In the genomic region with DNA sequence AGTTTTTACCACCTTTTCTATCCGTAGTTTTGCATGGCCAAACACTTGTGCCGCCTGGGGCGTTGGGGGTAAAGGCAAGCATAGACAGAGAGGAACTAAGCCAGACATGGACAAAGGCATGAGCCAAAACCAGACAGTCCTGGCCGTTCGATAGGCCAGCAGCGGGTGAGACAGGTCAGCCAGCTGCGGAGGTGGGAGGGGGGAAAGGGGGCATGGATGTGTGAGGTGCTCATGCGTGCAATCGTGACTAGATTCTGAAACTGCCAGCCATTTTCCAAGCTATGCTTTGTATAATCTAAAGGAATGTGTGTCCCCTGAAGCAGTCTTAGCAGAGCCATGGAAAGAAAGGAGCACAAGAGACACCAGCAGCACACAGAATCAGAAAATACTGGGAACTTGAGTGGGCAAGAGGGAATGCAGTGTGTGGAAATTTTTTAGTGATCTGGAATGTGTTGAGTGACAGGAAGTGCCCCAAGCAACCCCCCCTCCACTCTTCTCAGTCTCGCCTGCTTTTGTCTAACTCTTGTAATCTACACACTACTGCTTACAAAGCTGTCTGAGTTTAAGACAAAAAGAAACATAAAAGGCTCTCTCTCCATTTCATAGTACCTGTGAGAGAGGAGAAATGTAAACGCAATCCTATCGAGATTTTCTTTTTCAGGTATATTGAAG, we compare ENCODE assay signal across 8 mouse cellular contexts.
A peak's percentile ranks its signal among the peaks of the same experiment; 100 is the strongest.
DNase-seq lines count a peak whose midpoint lies in the region; ATAC-seq and TF ChIP-seq lines count a peak whose summit lies in the region.

No protein-coding gene starts in this region.

- H3K4me3 ChIP-seq in embryonic facial prominence, embryonic 14.5 days (ENCODE audit: low read depth, low read length): peak overlapping the region; percentile 50
- peak overlapping the region; percentile 47 for H3K4me3 ChIP-seq in liver, embryonic 11.5 days (ENCODE audit: low read depth, low read length)
- peak overlapping the region; percentile 35 for H3K4me3 ChIP-seq in myocyte
- peak overlapping the region; percentile 54 for H3K4me3 ChIP-seq in stomach, embryonic 15.5 days (replicated peaks)

- peaks cover 43% of the 10 kb centered on the region for H3K79me2 ChIP-seq in myocyte (ENCODE audit: control insufficient read depth, insufficient read depth)

- no peaks in the 10 kb centered on the region for H3K4me1 ChIP-seq in embryonic facial prominence, embryonic 14.5 days (ENCODE audit: control insufficient read depth, insufficient read depth, low read length)
- H3K4me1 ChIP-seq in liver, embryonic 11.5 days (replicated peaks; ENCODE audit: control insufficient read depth, insufficient read depth, low read length): peaks cover 3% of the 10 kb centered on the region
- H3K4me1 ChIP-seq in stomach, embryonic 15.5 days: peaks cover 7% of the 10 kb centered on the region; the same call in 1 of the 2 replicates

- 2% methylated on average over 12 of the region's 12 CpGs for WGBS in embryonic facial prominence, embryonic 14.5 days
- 24% methylated on average over 12 of the region's 12 CpGs for WGBS in liver, embryonic 11.5 days
- under 1% methylated on average over 12 of the region's 12 CpGs for WGBS in stomach, embryonic 15.5 days

- DNase-seq in 3T3-L1 (ENCODE audit: low read depth, low spot score): peak; percentile 94
- peak; percentile 81 for DNase-seq in adrenal gland, postnatal 14 days
- DNase-seq in embryonic facial prominence, embryonic 14.5 days (ENCODE audit: low spot score): peak; percentile 86
- DNase-seq in heart, adult 9 months (ENCODE audit: low spot score in 2 of 2): peak; percentile 60 to 72
- peak; percentile 60 to 64 for DNase-seq in kidney, adult 8-10 months
- peak; percentile 65 for DNase-seq in liver, embryonic 11.5 days (ENCODE audit: low spot score)

- peak overlapping the region; percentile 77 for H3K4me2 ChIP-seq in embryonic facial prominence, embryonic 14.5 days (ENCODE audit: low read depth, low read length)
- H3K4me2 ChIP-seq in liver, embryonic 11.5 days: peak overlapping the region; percentile 60
- peak overlapping the region; percentile 83 for H3K4me2 ChIP-seq in myocyte (ENCODE audit: low read depth)
- peak overlapping the region; percentile 65 for H3K4me2 ChIP-seq in stomach, embryonic 15.5 days

- ATAC-seq in embryonic facial prominence, embryonic 14.5 days (ENCODE audit: low read depth): peak; percentile 83
- peak; percentile 78 for ATAC-seq in liver, embryonic 11.5 days (replicated peaks; ENCODE audit: low FRiP score)
- ATAC-seq in stomach, embryonic 15.5 days (ENCODE audit: insufficient read depth, low FRiP score, low read depth): peak; percentile 61

- peak overlapping the region; percentile 89 for H3ac ChIP-seq in myocyte (ENCODE audit: control insufficient read depth, insufficient read length)

- H3K27ac ChIP-seq in embryonic facial prominence, embryonic 14.5 days (replicated peaks; ENCODE audit: low read depth, low read length): peak overlapping the region; percentile 96
- peak overlapping the region; percentile 58 for H3K27ac ChIP-seq in liver, embryonic 11.5 days (ENCODE audit: low read depth, low read length)
- H3K27ac ChIP-seq in stomach, embryonic 15.5 days: peak overlapping the region; percentile 91

- H3K27me3 ChIP-seq in embryonic facial prominence, embryonic 14.5 days (replicated peaks; ENCODE audit: control insufficient read depth, insufficient read depth, low read length): no peaks in the 10 kb centered on the region
- H3K27me3 ChIP-seq in liver, embryonic 11.5 days (replicated peaks; ENCODE audit: control insufficient read depth, insufficient read depth, low read length): no peaks in the 10 kb centered on the region
- H3K27me3 ChIP-seq in myocyte (ENCODE audit: control insufficient read depth, insufficient read depth, insufficient read length): no peaks in the 10 kb centered on the region
- no peaks in the 10 kb centered on the region for H3K27me3 ChIP-seq in stomach, embryonic 15.5 days (replicated peaks)

- peak overlapping the region; percentile 76 for H3K9ac ChIP-seq in embryonic facial prominence, embryonic 14.5 days (ENCODE audit: low read depth, low read length)
- peak overlapping the region; percentile 49 for H3K9ac ChIP-seq in liver, embryonic 11.5 days (ENCODE audit: low read depth, low read length)
- peak overlapping the region; percentile 35 for H3K9ac ChIP-seq in stomach, embryonic 15.5 days

- TF ChIP-seq POLR2A in myocyte (IDR thresholded peaks at IDR 0.05; ENCODE audit: insufficient read length, low read depth): peak; percentile 55

- H3K9me3 ChIP-seq in embryonic facial prominence, embryonic 14.5 days (ENCODE audit: control insufficient read depth, low read length): no peaks in the 10 kb centered on the region
- no peaks in the 10 kb centered on the region for H3K9me3 ChIP-seq in liver, embryonic 11.5 days (ENCODE audit: control insufficient read depth, low read length)
- H3K9me3 ChIP-seq in stomach, embryonic 15.5 days: no peaks in the 10 kb centered on the region

- H3K36me3 ChIP-seq in embryonic facial prominence, embryonic 14.5 days (ENCODE audit: control insufficient read depth, insufficient read depth, low read length): no peaks in the 10 kb centered on the region
- H3K36me3 ChIP-seq in liver, embryonic 11.5 days (ENCODE audit: control insufficient read depth, insufficient read depth, low read length): no peaks in the 10 kb centered on the region
- no peaks in the 10 kb centered on the region for H3K36me3 ChIP-seq in myocyte (ENCODE audit: control insufficient read depth, insufficient read depth)
- H3K36me3 ChIP-seq in stomach, embryonic 15.5 days: no peaks in the 10 kb centered on the region

TF ChIP-seq in myocyte, 11 proteins besides CTCF, POLR2A, EP300 and RAD21:
- TF ChIP-seq TCF12 (IDR thresholded peaks at IDR 0.05; ENCODE audit: insufficient read depth, poor library complexity, severe bottlenecking) (no peak), CEBPB (IDR thresholded peaks at IDR 0.05; ENCODE audit: insufficient read depth, poor library complexity, severe bottlenecking) (no peak), MYOD1 (IDR thresholded peaks at IDR 0.05; ENCODE audit: control insufficient read depth in 1 of 3, insufficient read length in 2 of 3, low read depth in 2 of 3) (peak in 2 of 3 experiments; percentile 53 to 79), TCF3 (IDR thresholded peaks at IDR 0.05; ENCODE audit: insufficient read length, low read depth) (no peak), SRF (IDR thresholded peaks at IDR 0.05; ENCODE audit: control insufficient read depth, insufficient read length, low read depth) (peak; percentile 6), REST (IDR thresholded peaks at IDR 0.05; ENCODE audit: insufficient read depth, insufficient read length) (no peak), MAX (IDR thresholded peaks at IDR 0.05; ENCODE audit: low read depth) (no peak), MYOG (IDR thresholded peaks at IDR 0.05; ENCODE audit: control insufficient read depth in 1 of 3, insufficient read depth in 1 of 3, insufficient read length in 2 of 3, low read depth in 2 of 3) (peak in 1 of 3 experiments; percentile 47), POLR2AphosphoS2 (IDR thresholded peaks at IDR 0.05; ENCODE audit: insufficient read length, low read depth) (peak; percentile 67), USF1 (IDR thresholded peaks at IDR 0.05; ENCODE audit: low read depth) (no peak)

Comparison
In these comparisons a context has a peak if more than half of its experiments do, and no peak if none do; other contexts are left out.
1. Peak in every context shown above with its lines: DNase-seq, ATAC-seq, H3K4me3 ChIP-seq and H3K27ac ChIP-seq.